Mouse (Mus musculus) frontal cortex, postnatal 36 days (tissue): ENCODE measurements around the gene Lrp10.
A peak's percentile ranks its signal among the peaks of the same experiment; 100 is the strongest.

Experiments
- DNase-seq, 2 experiments: peaks; one replicate each; pipeline ENCODE4 v3.0.0; 2022; ENCODE audit warnings: low spot score in 2 of 2

Gene Lrp10

DNA sequence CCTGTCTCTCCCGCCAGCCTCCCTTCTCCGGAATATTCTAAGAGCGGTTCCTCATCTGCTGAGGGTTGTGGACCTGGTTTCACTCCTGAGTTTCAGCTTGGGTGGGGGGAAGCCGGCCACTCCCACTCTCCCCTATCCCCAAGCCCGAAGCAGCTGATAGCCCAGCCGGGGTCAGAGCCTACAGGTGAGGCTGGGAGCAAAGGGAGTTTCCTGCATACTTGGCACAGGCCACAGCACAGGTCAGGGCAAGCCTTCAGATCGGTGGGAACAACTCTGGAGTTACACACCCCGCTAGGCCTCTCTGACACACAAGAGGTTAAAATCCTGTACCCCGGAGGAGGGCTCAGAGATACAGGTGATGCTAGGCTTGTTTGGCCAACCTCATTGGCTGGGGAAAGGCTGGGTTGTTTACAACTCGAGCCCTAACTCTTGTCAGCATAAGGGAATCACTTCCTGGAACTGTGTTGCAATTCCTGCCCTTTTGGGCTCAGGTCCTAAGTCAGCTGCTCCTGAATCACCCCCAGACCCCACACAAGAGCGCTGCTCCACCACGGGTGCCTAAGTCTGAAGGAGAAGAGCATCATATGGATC, 29.9 kb upstream of the Lrp10 start:
- no peak for DNase-seq

DNA sequence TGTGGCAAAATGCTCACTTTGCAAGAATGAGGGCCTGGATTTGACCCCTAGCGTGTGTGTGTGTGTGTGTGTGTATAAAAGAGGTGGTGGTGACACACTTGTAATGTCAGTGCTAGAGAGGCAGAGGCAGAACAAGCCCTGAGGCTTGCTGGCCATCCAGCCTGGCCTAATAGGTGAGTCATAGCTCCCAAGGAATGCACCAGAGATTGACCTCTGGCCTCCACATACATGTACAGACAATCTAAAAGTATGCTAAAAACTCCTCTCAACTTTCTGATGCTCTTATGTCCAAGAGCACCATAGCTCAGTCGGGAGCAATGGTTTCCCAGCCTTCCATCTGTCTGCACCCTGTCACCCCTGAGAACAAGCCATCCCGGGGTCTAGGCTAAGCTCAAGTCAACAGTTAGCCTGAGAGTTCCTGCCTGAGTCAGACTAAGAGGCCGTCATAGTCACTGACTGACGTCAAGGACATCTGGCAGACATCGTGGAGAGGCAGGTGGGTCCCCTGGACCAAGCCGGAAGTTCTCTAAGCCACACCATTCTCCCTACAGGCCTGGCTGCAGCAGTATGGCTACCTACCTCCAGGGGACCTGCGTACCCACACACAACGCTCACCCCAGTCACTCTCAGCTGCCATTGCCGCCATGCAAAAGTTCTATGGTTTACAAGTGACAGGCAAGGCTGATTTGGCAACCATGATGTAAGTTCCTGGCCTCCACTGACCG, 28.6 kb upstream of the Lrp10 start:
- DNase-seq: no peak

DNA sequence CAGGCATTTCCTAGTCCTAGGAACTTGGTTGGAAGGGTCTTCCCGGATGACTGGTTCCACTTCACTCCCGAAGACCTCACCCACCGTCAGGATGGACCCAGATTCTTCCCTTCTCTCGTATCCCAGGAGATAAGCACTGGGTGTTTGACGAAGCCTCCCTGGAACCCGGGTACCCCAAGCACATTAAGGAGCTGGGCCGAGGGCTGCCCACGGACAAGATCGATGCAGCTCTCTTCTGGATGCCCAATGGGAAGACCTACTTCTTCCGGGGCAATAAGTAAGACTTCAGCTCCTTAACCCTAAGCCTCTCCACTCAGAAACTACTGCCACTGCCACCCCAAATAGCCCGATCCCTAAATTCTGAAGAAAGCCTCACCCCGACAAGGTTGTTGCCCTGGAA, 24.8 kb upstream of the Lrp10 start:
- DNase-seq: no peak

DNA sequence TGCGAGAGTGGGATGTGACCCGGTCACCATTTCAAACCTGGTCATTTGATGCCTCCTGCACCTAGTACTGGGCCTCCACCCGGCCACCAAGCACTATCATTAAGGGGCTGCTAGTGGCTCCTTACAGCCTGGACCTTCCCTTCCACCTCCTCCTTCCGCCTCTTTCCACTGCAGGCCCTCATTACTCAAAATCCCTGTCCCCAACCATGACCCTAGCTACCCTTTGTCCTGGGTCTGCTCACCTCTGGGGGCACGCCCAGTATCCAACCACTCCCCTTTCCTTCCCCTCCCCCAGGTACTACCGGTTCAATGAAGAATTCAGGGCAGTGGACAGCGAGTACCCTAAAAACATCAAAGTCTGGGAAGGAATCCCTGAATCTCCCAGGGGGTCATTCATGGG, 24.3 kb upstream of the Lrp10 start:
- no peak for DNase-seq

DNA sequence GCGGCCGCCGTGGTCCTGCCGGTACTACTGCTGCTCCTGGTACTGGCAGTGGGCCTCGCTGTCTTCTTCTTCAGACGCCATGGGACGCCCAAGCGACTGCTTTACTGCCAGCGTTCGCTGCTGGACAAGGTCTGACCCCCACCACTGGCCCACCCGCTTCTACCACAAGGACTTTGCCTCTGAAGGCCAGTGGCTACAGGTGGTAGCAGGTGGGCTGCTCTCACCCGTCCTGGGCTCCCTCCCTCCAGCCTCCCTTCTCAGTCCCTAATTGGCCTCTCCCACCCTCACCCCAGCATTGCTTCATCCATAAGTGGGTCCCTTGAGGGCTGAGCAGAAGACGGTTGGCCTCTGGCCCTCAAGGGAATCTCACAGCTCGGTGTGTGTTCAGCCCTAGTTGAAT, 23.4 kb upstream of the Lrp10 start:
- no peak for DNase-seq

DNA sequence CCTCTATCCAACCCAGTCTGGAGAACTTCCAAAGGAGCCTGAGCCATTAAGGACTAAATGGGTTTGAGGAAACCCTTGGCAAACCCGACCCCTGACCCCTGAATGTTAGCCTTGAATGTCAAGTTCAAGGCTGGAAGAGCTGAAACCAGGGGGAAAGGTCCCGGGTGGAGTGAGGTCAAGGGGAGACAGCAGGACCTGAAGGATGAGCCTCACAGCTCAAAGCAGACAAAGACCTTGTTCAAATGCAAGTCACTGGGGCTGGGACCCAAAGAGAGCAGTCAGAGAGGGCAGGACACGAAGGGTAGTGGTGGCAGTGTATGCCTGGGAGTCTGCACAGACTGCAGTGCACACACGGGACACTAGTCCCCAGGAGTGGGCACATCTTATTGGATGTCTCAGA, 22.6 kb upstream of the Lrp10 start:
- DNase-seq: no peak

DNA sequence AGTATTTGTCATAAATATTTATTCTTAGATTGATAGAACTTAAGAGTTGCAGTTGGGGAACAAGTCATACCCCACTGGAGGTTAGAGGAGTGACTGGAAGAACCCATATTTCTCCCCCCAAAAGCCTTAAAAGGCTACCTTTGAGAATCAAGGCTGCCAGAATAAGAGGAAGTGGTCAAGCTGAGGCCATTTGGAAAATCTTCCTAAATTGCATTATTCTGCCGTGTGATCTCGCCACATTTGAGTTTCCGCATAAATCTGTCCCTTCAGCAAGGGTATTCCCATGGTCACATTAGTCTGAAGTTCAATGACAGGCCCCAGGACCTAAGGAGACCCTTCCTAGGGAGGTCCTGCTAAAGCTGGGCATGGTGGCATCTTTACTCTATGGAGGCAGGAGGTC, 21.4 kb upstream of the Lrp10 start:
- DNase-seq: no peak

DNA sequence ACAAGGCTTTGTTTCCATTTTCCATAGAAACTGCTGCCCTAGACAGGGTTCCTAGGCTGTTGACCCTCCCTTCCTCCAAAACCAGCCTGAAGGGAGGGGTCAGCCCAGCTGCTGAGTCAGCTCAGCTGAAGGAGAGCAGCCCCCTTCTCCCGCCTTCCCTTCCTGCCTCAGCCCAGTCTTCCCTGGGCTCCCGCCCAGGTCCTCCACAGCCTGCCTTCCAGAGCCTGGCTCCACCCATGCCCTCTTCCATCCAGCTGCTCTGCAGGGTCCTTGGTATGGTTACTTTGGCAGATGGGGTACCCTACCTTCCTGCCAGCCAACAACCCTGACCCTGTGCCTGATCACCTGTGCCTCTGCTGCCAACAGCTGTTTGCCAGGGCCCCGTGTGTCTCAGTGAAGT, 20.7 kb upstream of the Lrp10 start:
- no peak for DNase-seq

DNA sequence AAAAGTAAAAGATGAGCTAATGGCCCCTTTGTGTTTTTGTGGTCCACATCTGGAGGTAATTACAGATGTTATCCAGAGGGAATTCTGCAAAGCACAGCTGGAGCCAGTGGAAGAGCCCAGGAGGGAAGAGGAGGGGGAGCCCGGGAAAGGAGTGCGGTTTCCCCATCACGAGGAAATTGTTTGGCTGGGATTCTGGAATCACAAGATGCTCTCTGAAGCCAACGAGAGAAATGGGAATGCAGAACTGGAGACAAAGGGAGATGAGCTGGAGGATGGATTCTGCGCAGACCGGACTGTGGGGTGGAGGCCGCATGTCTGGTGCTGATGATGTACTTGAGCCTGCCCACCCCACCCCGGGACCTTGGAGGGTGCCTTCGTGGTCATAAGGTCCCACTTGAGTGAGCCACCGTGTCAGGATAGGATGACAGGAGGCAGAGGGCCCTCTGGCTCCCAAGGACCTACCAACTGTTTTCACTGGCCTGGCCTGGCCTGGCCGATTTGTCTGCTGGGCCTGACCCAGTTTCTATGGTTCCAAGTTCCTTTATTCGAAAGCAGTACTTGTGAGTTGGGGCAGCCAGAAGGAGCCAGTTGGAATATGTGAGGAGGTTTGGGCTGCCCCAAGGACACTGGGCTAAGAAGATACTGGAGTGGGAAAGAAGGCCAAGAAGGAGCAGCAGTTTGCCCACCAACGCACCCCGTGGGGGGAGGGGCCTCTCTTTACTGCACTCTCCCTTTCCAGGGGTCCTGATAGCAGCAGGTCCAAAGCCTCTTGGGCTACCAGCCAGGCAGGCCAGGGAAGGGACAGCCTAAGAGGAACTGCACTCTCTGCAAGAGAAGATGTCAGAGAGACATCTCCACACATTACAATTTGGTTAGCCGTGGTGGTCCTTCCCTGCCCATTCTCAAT, 20.0 kb upstream of the Lrp10 start:
- no peak for DNase-seq

DNA sequence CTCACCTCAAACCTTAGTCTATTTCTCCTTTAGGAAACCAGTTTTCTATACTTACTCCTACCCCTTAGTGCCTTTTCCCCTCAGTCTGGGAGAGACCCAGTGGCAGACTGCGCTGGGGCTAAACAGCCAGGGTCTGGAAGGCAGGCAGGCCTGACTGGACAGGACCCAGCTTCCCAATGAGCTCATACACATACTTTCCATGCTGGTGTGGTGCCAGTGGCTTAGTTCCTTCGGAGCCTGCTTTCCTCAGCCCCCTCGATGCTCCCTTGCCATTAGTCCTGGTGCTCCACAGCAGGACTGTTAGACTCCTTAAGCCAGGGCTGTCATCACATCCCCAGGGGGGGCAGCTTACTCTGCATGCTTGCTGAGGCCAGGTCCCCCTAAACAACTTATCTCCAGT, 18.5 kb upstream of the Lrp10 start:
- DNase-seq: no peak

DNA sequence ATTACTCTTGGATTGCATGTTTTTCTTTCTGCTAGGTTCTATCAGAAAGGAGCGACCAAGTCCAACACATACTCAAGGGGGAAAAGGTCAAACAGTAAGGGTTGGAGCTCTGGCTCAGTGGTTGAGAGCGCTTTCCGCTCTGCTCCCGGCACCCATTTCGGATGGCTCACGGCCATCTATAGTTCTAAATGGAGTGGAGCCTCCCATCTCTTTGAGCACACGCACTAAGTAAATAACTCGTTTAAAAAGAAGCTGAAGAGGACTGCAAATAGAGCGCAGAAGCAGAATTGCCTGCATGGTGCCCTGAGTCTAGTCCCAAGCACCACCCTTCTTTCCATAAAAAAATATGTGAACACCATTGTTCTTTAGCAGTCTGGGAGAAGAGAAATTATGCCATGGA, 10.4 kb upstream of the Lrp10 start:
- no peak for DNase-seq

DNA sequence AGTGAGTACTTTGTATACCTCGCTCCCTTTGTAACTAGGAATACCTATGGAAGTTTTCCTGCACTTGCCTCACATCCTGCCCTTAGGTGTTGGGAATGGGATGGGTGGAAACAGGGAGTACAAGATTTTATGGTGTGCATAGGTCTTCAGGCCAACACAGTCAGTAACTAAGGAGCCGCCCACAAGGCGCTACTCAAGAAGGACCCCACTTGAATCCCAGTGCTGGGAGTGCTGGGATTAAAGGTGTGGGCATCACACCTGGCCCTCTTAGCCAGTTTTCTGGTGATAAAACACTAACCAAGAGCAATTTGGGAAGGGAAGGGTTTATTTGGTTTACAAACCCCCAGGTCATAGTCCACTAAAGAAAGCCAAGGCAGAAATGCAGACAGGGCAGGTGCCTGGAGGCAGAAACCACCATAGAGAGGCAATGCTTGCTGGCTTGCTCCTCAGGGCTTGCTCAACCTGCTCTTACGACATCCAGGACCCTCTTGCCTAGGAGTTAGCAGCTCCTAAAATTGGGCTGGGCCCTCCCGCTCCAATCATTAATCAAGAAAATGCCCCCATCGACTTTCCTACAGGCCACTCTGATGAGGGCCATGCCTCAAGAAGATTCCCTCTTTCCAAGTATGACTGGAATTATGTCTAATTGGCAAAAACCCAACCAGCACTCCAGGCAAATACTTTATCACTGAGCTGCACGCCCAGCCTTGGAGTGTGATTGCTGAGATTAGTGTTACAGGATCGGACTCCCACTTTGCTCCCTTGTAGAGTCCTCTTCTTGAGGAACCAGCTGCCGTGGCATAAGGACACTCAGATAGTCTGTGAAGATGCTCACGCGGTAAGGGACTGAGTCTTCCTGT, 9.0 kb upstream of the Lrp10 start:
- DNase-seq: no peak

DNA sequence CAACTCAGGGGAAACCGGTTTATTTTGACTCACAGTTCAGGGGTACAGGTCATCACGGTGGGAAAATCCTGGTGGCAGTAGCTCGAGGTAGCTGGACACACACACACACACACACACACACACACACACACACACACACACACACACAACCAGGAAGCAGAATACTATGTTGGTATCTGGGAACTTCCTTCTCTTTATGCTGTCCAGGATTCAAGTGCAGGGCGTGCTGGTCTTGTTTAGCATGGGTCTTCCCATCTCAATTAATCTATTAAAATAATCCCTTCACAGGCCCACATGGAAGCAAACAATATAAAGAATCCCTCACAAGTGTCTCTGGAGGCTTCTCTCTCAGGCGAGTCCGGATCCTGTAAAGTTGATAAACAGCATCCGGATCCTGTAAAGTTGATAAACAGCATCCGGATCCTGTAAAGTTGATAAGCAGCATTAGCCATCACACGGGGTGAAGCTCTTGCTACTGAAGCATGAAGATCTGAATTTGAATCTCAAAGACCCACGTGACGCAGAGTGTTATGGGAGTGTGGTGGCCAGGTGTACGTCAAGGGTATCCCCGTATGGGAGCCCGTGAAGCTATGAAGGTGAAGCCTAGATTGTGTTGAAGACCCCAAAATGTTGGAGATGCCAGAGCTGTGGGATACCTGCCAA, 5.9 kb upstream of the Lrp10 start:
- no peak for DNase-seq

DNA sequence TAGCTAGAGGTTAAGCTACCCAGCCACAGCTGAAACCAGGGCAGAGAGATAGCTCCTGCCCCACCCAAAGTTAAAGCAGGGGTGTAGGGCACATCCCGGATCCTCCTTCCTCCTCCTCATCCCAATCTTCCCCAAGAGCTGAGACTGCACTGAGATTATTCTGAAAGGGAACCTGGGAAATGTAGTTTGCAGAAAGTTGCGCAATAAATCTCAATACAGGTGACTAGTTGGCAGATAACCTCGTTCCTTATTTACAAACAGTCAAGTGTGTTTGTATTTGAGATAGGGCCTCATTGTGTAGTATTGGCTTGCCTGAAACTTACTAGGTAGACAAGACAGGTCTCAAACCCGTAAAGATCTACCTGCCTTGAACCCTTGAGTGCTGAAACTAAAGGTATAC, 1.8 kb upstream of the Lrp10 start:
- no peak for DNase-seq

DNA sequence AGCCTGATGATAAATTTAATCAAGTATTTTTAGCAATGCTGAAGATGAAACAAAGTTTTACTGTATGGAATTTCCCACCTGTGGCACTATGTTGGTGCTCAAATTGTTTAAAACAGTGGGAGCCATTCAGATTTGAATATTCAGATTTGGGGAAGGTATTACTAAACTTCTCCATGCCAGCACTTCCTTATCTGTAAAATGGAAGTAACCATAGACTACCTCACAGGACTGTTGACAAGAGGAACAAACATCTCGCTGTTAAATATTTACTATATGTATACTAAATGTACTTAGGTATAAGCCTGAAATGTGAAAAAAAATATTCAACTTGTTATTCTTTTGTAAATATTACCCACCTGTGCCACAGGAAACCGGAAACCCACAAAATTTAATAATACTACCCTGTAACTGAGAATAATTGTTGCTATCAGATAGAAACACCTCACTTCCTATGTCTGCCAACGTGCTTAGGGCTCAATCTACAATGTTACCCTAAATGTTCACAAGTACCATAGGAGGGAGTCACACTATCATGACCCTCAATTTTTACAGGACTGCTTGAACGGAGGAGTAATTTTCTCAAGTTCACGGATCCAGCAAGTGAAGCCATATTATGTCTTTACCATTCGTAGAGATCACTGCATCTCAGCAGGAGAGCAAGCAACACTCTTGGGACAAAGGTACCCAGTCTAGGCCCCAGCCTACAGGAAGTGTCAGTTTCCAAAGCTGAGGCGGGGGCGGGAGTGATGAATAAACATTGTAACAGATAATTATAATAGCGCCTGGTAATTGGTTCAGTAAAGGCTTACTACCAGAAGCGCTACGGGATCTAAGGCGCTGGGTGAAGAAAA, 604 bp upstream of the Lrp10 start:
- DNase-seq: no peak

DNA sequence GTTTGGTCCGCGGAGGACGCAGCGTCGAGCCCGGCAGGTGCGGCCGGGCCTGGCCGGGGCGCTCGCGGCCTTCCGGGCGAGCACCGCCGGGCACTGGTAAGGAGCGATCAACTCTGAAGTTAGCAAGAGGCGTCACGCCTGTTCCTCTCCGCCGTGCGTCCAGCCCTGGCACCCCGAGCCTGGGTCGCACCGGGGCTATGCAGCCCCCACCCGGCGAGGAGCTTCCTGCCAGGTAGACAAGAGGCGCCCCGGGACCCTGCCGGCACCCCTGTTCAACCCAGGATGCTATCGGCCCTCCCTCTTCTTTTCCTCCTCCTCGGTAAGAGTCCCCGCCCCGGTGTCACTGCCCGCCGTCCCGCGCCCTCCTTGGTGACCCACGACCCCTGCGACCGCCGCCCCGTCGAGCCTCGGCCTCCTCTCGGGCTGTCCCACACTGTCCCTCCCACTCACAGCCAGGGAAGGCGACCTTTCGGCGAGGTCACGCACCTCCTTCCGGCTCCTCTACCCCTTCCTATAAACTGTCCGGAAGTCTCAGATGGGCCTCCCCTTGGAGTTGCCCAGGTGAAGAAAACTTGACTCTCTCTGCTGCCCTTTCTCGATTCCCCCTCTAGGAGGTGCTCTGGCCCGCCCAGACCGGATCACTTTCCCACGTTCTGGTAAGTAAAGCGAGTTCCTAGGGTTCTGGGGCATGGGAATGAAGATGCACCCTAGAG, 512 bp downstream of the Lrp10 start:
- peak; percentile 24 to 30 for DNase-seq

DNA sequence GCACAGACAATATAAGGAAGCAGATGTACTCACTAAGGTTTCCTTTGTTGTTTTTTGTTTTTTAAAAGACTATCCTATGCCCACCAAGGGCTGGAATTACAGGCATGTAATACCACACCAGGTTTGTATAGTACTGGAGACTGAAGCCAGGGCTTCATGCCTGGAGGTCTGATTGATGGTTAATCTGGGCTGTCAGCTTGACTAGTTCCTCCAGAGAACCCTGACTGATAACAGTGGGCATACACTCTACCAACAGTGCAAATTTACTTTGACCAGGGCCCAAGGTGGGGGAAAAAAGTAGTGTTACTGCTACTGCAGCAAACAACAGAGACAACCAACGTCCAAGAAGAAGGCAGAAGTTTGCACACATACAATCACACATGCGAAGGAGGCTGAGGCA, 7.5 kb downstream of the Lrp10 start:
- no peak for DNase-seq

DNA sequence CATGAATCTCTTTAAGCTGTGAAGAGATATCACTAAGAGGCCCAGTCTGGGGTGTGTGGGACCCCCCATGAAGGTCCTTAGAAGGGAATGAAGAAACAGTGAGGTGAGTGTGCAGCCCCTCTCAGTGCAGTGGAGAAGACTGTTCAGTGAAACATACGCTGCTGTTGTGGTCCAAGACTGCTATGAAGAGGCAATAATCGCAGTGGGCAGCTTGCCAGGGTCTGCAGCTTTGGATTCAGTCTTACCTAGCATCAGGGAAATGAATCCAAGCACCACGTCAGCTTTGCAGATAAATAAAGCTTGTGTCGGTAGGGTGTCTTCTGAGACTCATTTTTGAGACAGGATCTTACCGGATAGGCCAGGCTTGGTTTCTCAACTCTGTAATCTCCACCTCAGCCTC, 8.7 kb downstream of the Lrp10 start:
- no peak for DNase-seq

DNA sequence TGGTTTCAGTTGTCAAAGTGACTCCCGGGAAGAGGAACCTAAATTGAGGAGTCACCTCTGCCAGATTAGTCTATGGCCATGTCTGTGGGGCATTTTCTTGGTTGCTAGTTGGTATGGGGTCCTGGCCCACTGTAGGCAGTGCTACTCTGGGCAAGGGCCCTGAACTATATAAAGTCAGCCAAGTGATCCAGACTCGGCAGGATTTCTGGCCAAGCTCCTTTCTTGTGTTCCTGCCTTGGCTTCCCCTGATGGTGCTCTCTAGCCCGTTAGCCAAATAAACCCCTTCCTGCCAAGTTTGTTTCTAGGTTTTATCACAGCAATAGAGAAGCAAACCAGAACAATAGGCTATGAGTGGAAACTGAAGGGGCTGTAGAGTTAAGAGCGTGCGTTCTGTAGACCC, 10.8 kb downstream of the Lrp10 start:
- no peak for DNase-seq
